Mouse (Mus musculus) forebrain, embryonic 14.5 days (tissue): ENCODE measurements around the gene Olfr262. TPM values are rescaled to one million over a fixed set of nuclear protein-coding genes. Genes with fewer than 3 reads are reported as not detected.
"Not testable (repeated sequence)": the region's sequence is repeated elsewhere in the genome, so short reads cannot be mapped to it uniquely, and the experiment has no call there.

Experiments used
- ATAC-seq: fragments of 200-750 bp; cut with Nextera tagmentation; 2 replicates; pipeline ENCODE4 v1.8.0; 2017; ENCODE audit warnings: mild to moderate bottlenecking, moderate library complexity
- DNase-seq: peaks from one replicate; pipeline ENCODE4 v3.0.0-alpha.2; 2015; ENCODE audit warnings: low spot score
- H3K27ac ChIP-seq: fragments of 300-500 bp; sonication (generic); 2 replicates; pipeline ENCODE4 v1.5.1; 2014; ENCODE audit warnings: low read depth, mild to moderate bottlenecking, control low read depth, low read length, moderate library complexity
- H3K27me3 ChIP-seq: fragments of 300-500 bp; sonication (generic); replicated peaks from 2 replicates; pipeline ENCODE4 v1.6.1; 2014; ENCODE audit warnings: low read length, control low read depth, mixed read lengths; ENCODE audit not compliant: control insufficient read depth, insufficient read depth
- H3K36me3 ChIP-seq: fragments of 300-500 bp; sonication (generic); 2 replicates; pipeline ENCODE4 v1.6.1; 2014; ENCODE audit warnings: low read length, control low read depth; ENCODE audit not compliant: control insufficient read depth, insufficient read depth
- H3K4me1 ChIP-seq: fragments of 300-500 bp; sonication (generic); 2 replicates; pipeline ENCODE4 v1.6.1; 2014; ENCODE audit warnings: antibody characterized with exemption, low read length, control low read depth; ENCODE audit not compliant: control insufficient read depth, insufficient read depth
- H3K4me2 ChIP-seq: fragments of 300-500 bp; sonication (generic); 2 replicates; pipeline ENCODE4 v1.6.1; 2014; ENCODE audit warnings: mild to moderate bottlenecking, control low read depth, low read length
- H3K4me3 ChIP-seq: fragments of 300-500 bp; sonication (generic); 2 replicates; pipeline ENCODE4 v1.5.1; 2014; ENCODE audit warnings: low read depth, low read length, control low read depth
- H3K9ac ChIP-seq: fragments of 300-500 bp; sonication (generic); 2 replicates; pipeline ENCODE4 v1.6.1; 2014; ENCODE audit warnings: mild to moderate bottlenecking, low read length, control low read depth, moderate library complexity
- H3K9me3 ChIP-seq: fragments of 300-500 bp; sonication (generic); replicated peaks from 2 replicates; pipeline ENCODE4 v1.6.1; 2016; ENCODE audit warnings: low read length, control low read depth, mixed read lengths; ENCODE audit not compliant: control insufficient read depth
- WGBS: fragments of 180-500 bp; shearing (Covaris S2); extraction: QIAGEN DNeasy Blood & Tissue Kit; methylation state at CpG from one replicate; pipeline ENCODE4 v1.1.7; 2014; 5-methylcytosine and 5-hydroxymethylcytosine counted together
- polyA plus RNA-seq: library from polyadenylated mRNA; unstranded; fragments of >200 nt; fragmentation: Nextera tagmentation; extraction: Ambion mirVana; gene quantifications from 2 replicates; pipeline ENCODE4 v1.2.1, GENCODE M21; 2014

Gene Olfr262
- polyA plus RNA-seq, result not detected in 2 replicates

- Histone ChIP-seq H3K36me3 (no peaks in the 10 kb centered on the region), H3K4me1 (no peaks in the 10 kb centered on the region), H3K9me3 (no peaks in the 10 kb centered on the region), H3K4me3 (no peak within 1 kb of the TSS), H3K9ac (no peak within 1 kb of the TSS), H3K27ac (no peak within 1 kb of the TSS), H3K27me3 (no peaks in the 10 kb centered on the region), H3K4me2 (no peak within 1 kb of the TSS)
- WGBS, result 83% methylated on average over 1 of the region's 1 CpGs
- no peak for ATAC-seq
- DNase-seq, result no peak
Measured at GRCm38 (mm10) chr19:12241559-12241958, at the start of gene Olfr262. Gene Olfr262 (minus strand): TSS chr19:12241659.

GRCm38 (mm10) chr19:12279554-12279953 is 38.1 kb upstream of the Olfr262 start, which contains the start of gene Olfr1434:
Gene Olfr1434 (plus strand): TSS chr19:12279854.
- Histone ChIP-seq H3K4me3 (no peak within 1 kb of the TSS), H3K9ac (no peak within 1 kb of the TSS), H3K4me1 (no peaks in the 10 kb centered on the region), H3K36me3 (no peaks in the 10 kb centered on the region), H3K27ac (no peak within 1 kb of the TSS), H3K4me2 (no peak within 1 kb of the TSS), H3K27me3 (no peaks in the 10 kb centered on the region), H3K9me3 (no peaks in the 10 kb centered on the region)
- ATAC-seq (no peak), DNase-seq (no peak)
- 73% methylated on average over 2 of the region's 2 CpGs for WGBS

GRCm38 (mm10) chr19:12260732-12261131 is 19.3 kb upstream of the Olfr262 start, which contains the start of gene Olfr235:
Gene Olfr235 (plus strand): TSS chr19:12261032.
- DNase-seq (no peak), ATAC-seq (no peak)
- no peak within 1 kb of the TSS for H3K4me3 ChIP-seq
- no peak within 1 kb of the TSS for H3K27ac ChIP-seq
- H3K27me3 ChIP-seq, result no peaks in the 10 kb centered on the region
- 63% methylated on average over 1 of the region's 1 CpGs for WGBS
- H3K4me2 ChIP-seq, result no peak within 1 kb of the TSS
- no peaks in the 10 kb centered on the region for H3K9me3 ChIP-seq
- no peaks in the 10 kb centered on the region for H3K36me3 ChIP-seq
- no peaks in the 10 kb centered on the region for H3K4me1 ChIP-seq
- no peak within 1 kb of the TSS for H3K9ac ChIP-seq

DNA sequence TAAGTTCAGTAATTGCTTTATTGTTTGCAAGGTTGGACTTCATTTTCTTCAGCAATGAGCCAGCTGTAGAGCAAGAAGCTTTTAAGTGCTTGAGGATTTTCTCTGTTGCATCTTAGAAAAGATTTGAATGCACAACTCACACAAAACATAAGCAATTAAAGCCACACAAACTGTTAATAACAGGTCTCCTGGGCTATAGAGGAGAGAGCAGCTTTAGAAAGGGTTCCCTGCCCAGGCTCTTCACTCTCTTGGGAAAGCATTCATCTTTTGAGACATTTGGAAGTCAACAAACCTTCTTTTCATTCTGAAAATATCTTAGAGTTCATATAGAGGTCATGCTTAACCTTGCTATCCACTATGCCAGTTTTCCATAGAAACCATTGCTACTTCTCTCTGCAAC is 9.0 kb downstream of the Olfr262 start, which contains the start of gene Olfr1432:
Gene Olfr1432 (minus strand): TSS at position 101 of the 400 bp plus-strand sequence.
- H3K4me3 ChIP-seq, ATAC-seq, H3K36me3 ChIP-seq, DNase-seq, H3K4me2 ChIP-seq, H3K27ac ChIP-seq, H3K4me1 ChIP-seq, H3K9ac ChIP-seq, H3K27me3 ChIP-seq, H3K9me3 ChIP-seq: not testable (repeated sequence)

DNA sequence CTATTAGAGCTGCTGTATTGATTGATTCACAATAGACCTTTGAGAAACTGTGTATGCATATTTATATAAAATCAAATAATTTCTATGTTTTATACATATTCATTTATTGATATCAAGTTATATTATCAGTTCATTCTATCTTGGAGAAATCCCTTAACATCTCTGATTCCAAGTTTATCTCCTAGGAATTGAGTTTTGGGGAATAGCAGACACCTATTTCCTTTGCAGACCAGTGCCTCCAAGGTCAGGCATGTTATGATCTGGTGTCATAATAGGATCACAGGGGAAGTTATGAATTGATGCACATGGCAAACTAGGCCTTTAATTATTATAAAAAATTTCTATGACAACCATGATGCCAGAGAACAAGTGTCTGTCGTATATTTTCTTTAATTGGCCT is 41.1 kb downstream of the Olfr262 start, which contains the start of gene Olfr1431:
Gene Olfr1431 (plus strand): TSS at position 301 of the 400 bp plus-strand sequence.
- H3K9me3 ChIP-seq, result no peaks in the 10 kb centered on the region
- DNase-seq, result no peak
- 73% methylated on average over 1 of the region's 1 CpGs for WGBS

GRCm38 (mm10) chr19:12199076-12199475 is 42.4 kb downstream of the Olfr262 start:
- H3K27me3 ChIP-seq, H3K36me3 ChIP-seq, H3K4me3 ChIP-seq, ATAC-seq, H3K4me1 ChIP-seq, H3K9me3 ChIP-seq, DNase-seq, H3K4me2 ChIP-seq, H3K27ac ChIP-seq, H3K9ac ChIP-seq: not testable (repeated sequence)
- WGBS, result 79% methylated on average over 4 of the region's 4 CpGs

More for the DNA sequence above, 41.1 kb downstream of the Olfr262 start, which contains the start of gene Olfr1431:
- H3K4me2 ChIP-seq, result no peak within 1 kb of the TSS
- H3K36me3 ChIP-seq, result no peaks in the 10 kb centered on the region
- no peak within 1 kb of the TSS for H3K9ac ChIP-seq
- no peaks in the 10 kb centered on the region for H3K27me3 ChIP-seq
- no peak within 1 kb of the TSS for H3K27ac ChIP-seq
- H3K4me3 ChIP-seq, result no peak within 1 kb of the TSS
- no peak for ATAC-seq
- H3K4me1 ChIP-seq, result no peaks in the 10 kb centered on the region

Other genes with a start within 250 kb of the Olfr262 start
- not detected in 2 replicates for gene Olfr1423, start 200.3 kb downstream of the Olfr262 start, polyA plus RNA-seq
- not detected in 2 replicates for gene Olfr1424, start 179.0 kb downstream of the Olfr262 start, polyA plus RNA-seq
- not detected in 2 replicates for gene Olfr1425, start 163.9 kb downstream of the Olfr262 start, polyA plus RNA-seq
- gene Olfr1426, start 149.6 kb downstream of the Olfr262 start, polyA plus RNA-seq, result not detected in 2 replicates
- gene Olfr1427, start 138.3 kb downstream of the Olfr262 start, polyA plus RNA-seq, result not detected in 2 replicates
- gene Olfr1428, start 125.8 kb downstream of the Olfr262 start, polyA plus RNA-seq, result not detected in 2 replicates
- not detected in 2 replicates for gene Olfr76, start 118.5 kb downstream of the Olfr262 start, polyA plus RNA-seq
- gene Olfr1555-ps1, start 71.5 kb downstream of the Olfr262 start, polyA plus RNA-seq, result not detected in 2 replicates
- not detected in 2 replicates for gene Olfr1431, start 41.0 kb downstream of the Olfr262 start, polyA plus RNA-seq
- not detected in 2 replicates for gene Olfr1432, start 9.1 kb downstream of the Olfr262 start, polyA plus RNA-seq
- not detected in 2 replicates for gene Olfr235, start 19.4 kb upstream of the Olfr262 start, polyA plus RNA-seq
- gene Olfr1434, start 38.2 kb upstream of the Olfr262 start, polyA plus RNA-seq, result not detected in 2 replicates
- not detected in 2 replicates for gene Olfr1436, start 57.5 kb upstream of the Olfr262 start, polyA plus RNA-seq
- not detected in 2 replicates for gene Olfr1437, start 83.4 kb upstream of the Olfr262 start, polyA plus RNA-seq
- gene Olfr1438-ps1, start 94.3 kb upstream of the Olfr262 start, polyA plus RNA-seq, result not detected in 2 replicates
- gene Olfr1440, start 145.6 kb upstream of the Olfr262 start, polyA plus RNA-seq, result not detected in 2 replicates
- not detected in 2 replicates for gene Olfr1441, start 175.8 kb upstream of the Olfr262 start, polyA plus RNA-seq
- gene Pfpl, start 186.2 kb upstream of the Olfr262 start, polyA plus RNA-seq, result not detected in 2 replicates
- gene Mpeg1, start 219.1 kb upstream of the Olfr262 start, polyA plus RNA-seq, result 0.55 and 0.75 TPM in 2 replicates